Mouse (Mus musculus) hindlimb bud, embryonic 11.5 days (tissue): Measurements from ENCODE around the gene Nrip3.

Experiments used
- DNase-seq: peaks from one replicate; pipeline ENCODE4 v3.0.0-alpha.2; 2012; ENCODE audit warnings: low read depth, low spot score; ENCODE audit errors: extremely low spot score

Gene Nrip3

GRCm38 (mm10) chr7:109708961-109709382 lies 72.9 kb downstream of the Nrip3 start:
- DNase-seq: no peak
